Mouse (Mus musculus) embryonic facial prominence, embryonic 12.5 days (tissue): Measurements from ENCODE around the gene Ocel1. TPM values are rescaled to one million over a fixed set of nuclear protein-coding genes. Genes with fewer than 3 reads are reported as not detected.

ENCODE experiments used
- ATAC-seq: fragments of 200-750 bp; cut with Nextera tagmentation; 2 replicates; pipeline ENCODE4 v1.8.0; 2017; ENCODE audit not compliant: insufficient number of reproducible peaks, insufficient read depth, low FRiP score, low TSS enrichment
- H3K27ac ChIP-seq: fragments of 300-500 bp; sonication (generic); 2 replicates; pipeline ENCODE4 v1.5.1; 2016; ENCODE audit warnings: mild to moderate bottlenecking
- H3K27me3 ChIP-seq: fragments of 300-500 bp; sonication (generic); 2 replicates; pipeline ENCODE4 v1.6.1; 2016; ENCODE audit warnings: mild to moderate bottlenecking, moderate library complexity
- H3K36me3 ChIP-seq: fragments of 300-500 bp; sonication (generic); 2 replicates; pipeline ENCODE4 v1.6.1; 2016; ENCODE audit warnings: mild to moderate bottlenecking
- H3K4me1 ChIP-seq: fragments of 300-500 bp; sonication (generic); 2 replicates; pipeline ENCODE4 v1.6.1; 2016
- H3K4me2 ChIP-seq: fragments of 300-500 bp; sonication (generic); replicated peaks from 2 replicates; pipeline ENCODE4 v1.6.1; 2016; ENCODE audit warnings: mild to moderate bottlenecking, moderate library complexity
- H3K4me3 ChIP-seq: fragments of 300-500 bp; sonication (generic); 2 replicates; pipeline ENCODE4 v1.5.1; 2016; ENCODE audit warnings: mild to moderate bottlenecking
- H3K9ac ChIP-seq: fragments of 300-500 bp; sonication (generic); 2 replicates; pipeline ENCODE4 v1.6.1; 2016; ENCODE audit warnings: mild to moderate bottlenecking, moderate library complexity
- H3K9me3 ChIP-seq: fragments of 300-500 bp; sonication (generic); 2 replicates; pipeline ENCODE4 v1.6.1; 2016; ENCODE audit warnings: mild to moderate bottlenecking, moderate library complexity
- whole genome bisulfite sequencing: fragments of 180-500 bp; shearing (Covaris S2); methylation state at CpG from one replicate; pipeline ENCODE4 v1.1.7; 2016; 5-methylcytosine and 5-hydroxymethylcytosine counted together
- polyA plus RNA-seq: library from polyadenylated mRNA; unstranded; fragments of >200 nt; fragmentation: Nextera tagmentation; extraction: Ambion mirVana; gene quantifications from 2 replicates; pipeline ENCODE4 v1.2.1, GENCODE M21; 2016

The Ocel1 gene
- polyA plus RNA-seq, 1 experiment from 2014 or later, result 5.6 TPM

DNA sequence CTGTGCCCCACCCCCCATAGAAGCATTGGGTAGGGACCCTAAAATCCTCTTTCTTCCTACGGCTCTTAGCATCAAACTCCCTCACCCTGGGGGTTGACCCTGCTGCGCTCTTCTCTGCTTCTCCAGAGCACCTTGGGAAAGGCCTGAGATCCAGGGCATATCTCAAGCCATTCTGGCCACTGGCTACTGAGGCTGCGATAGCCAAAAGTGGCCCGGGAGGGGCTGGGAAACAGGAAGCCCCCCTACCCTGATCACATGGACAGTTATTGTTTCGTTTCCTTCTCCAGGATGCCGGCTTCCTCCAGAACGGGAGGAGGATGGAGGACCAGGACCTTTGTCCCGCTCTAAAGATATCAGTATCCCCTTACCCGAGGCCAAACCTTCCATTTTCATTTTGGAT lies 24.5 kb downstream of the Ocel1 start, which contains the start of gene Ushbp1:
TSS of gene Ushbp1 (minus strand) at position 174 of the 400 bp plus-strand sequence.
- no peak for ATAC-seq
- peak within 1 kb of the TSS; percentile 83 for H3K4me3 ChIP-seq
- no peaks in the 10 kb centered on the region for H3K9me3 ChIP-seq
- H3K9ac ChIP-seq, result no peak within 1 kb of the TSS
- H3K27ac ChIP-seq, result peak within 1 kb of the TSS; percentile 52; the same call in 1 of the 2 replicates
- H3K4me1 ChIP-seq, result peaks cover 6% of the 10 kb centered on the region
- H3K27me3 ChIP-seq, result no peaks in the 10 kb centered on the region
- WGBS, result 88% methylated on average over 9 of the region's 9 CpGs
- peak within 1 kb of the TSS; percentile 80 for H3K4me2 ChIP-seq
- H3K36me3 ChIP-seq, result peaks cover 18% of the 10 kb centered on the region

DNA sequence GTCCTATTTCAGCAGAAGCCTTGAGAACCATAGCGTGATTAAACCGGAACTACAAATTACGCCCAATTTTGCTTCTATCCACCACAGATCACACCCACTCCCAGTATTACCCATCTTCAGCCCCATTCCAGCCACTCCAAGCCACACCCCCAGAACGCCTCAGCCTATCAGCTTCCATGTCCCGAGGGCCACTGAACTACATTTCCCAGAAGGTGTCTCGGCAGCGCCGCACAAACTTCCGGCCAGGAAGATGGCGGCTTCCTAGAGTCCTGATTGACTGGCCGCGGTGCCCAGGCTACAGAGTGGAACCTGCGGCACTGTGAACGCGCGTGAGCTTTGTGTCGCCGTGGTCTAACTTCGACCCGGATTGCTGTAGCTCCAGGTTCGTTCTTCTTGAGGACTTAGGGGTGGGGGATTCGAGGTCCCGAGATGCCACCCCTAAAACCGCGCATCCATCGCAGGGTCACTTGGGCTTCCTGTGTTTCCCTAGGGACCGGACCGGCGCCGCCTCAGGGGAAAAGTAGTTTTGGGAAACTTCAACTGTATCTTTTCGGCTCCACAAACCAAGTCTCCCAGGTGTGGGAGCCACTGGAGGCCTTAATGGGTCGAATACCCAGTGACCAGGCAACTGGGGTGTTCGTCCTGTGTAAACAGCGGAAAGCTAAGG lies 25.7 kb downstream of the Ocel1 start, which contains the start of gene Babam1:
TSS of gene Babam1 (plus strand) at position 223 of the 667 bp plus-strand sequence.
- H3K4me3 ChIP-seq, result peak within 1 kb of the TSS; percentile 83
- peaks cover 6% of the 10 kb centered on the region for H3K4me1 ChIP-seq
- H3K9ac ChIP-seq, result peak within 1 kb of the TSS; percentile 67
- H3K36me3 ChIP-seq, result peaks cover 20% of the 10 kb centered on the region
- H3K9me3 ChIP-seq, result no peaks in the 10 kb centered on the region
- under 1% methylated on average over 34 of the region's 34 CpGs for WGBS
- H3K27ac ChIP-seq, result peak within 1 kb of the TSS; percentile 52; the same call in 1 of the 2 replicates
- ATAC-seq, result peak; percentile 91
- H3K4me2 ChIP-seq, result peak within 1 kb of the TSS; percentile 80
- H3K27me3 ChIP-seq, result no peaks in the 10 kb centered on the region

DNA sequence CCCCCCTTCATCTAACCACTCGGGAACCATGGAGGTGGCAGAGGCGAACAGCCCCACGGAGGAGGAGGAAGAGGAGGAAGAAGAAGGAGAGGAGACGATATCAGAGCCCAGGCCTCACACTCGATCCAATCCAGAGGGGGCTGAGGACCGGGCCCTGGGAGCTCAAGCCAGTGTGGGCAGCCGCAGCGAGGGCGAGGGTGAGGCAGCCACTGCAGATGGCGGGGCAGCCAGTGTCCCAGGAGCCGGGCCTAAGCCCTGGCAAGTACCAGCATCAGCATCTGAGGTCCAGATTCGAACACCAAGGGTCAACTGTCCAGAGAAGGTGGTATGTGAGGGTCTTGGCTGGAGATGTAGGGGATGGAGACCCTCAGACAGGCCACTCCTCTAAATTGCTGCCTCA lies 26.6 kb downstream of the Ocel1 start:
- Histone ChIP-seq H3K27ac (no peak overlapping the region), H3K9me3 (no peaks in the 10 kb centered on the region), H3K36me3 (peaks cover 20% of the 10 kb centered on the region), H3K27me3 (no peaks in the 10 kb centered on the region), H3K4me1 (peaks cover 6% of the 10 kb centered on the region), H3K4me2 (peak overlapping the region; percentile 80), H3K4me3 (peak overlapping the region; percentile 83), H3K9ac (peak overlapping the region; percentile 67; the same call in 1 of the 2 replicates)
- no peak for ATAC-seq
- 84% methylated on average over 12 of the region's 12 CpGs for WGBS

DNA sequence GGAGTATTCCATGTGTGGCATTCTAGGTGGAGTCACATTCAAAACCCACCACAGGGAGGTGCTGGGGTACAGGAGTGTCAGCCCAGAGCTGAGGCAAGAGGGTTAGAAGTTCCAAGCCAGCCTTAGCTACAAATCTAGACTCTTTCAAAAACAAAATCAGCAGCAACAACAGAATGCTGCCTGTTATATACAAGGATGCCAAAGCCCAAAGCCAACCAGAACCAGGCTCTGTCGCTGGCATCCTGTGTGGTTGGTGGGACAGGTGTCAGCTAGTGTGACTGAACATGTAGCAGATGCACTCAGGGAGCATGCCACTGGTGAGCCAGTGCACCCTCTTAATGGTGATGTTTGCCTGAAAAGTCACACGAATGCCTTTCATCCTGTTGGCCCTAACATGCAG lies 29.7 kb downstream of the Ocel1 start:
- Histone ChIP-seq H3K4me2 (no peak overlapping the region), H3K9me3 (no peaks in the 10 kb centered on the region), H3K9ac (no peak overlapping the region), H3K4me3 (no peak overlapping the region), H3K27ac (no peak overlapping the region), H3K4me1 (peaks cover 6% of the 10 kb centered on the region), H3K36me3 (peaks cover 20% of the 10 kb centered on the region), H3K27me3 (no peaks in the 10 kb centered on the region)
- 90% methylated on average over 2 of the region's 2 CpGs for WGBS
- ATAC-seq, result no peak

DNA sequence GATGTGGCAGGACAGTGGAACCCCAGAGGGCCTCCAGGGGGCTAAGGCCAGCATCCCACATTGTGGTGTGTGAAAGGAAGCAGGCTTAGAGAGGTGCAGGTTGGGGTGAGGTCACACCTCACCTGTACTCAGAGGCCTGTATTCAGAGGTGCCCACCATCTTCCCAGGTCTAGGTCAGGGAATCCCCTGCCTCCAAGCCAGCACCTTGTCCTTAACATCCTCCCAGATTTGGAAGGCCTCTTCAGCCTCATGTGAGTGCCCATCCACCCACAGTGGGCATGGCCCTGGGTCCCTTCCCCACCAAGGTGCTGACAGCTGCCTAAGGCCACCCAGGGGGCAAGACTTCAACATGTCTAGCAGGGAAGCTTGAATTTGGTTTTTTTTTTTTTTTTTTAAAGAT lies 30.4 kb downstream of the Ocel1 start:
- H3K9me3 ChIP-seq, result no peaks in the 10 kb centered on the region
- no peaks in the 10 kb centered on the region for H3K27me3 ChIP-seq

DNA sequence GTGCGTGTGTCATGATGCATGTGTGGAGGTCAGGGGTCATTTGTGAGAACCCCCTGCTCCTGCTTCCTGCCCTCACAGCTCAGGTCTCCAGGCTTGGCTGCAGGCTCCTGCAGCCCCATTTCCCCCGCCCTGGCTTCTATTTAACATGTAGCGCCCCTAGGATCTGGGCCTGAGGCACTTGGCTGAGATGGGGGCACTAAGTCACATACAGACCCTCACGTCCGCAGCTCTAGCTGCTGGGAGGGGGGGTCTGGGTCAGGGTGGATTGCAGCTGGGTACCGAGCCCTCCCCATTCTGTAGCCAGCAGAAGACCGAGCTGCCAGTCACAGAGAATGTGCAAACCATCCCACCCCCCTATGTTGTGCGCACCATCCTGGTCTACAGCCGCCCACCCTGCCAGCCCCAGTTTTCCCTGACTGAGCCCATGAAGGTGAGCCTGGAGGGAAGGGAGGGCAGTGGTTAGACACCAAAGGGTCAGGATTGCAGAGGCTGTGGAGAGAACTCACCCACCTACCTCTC lies 31.4 kb downstream of the Ocel1 start:
- Histone ChIP-seq H3K4me1 (peaks cover 18% of the 10 kb centered on the region), H3K9me3 (no peaks in the 10 kb centered on the region), H3K27ac (no peak overlapping the region), H3K36me3 (peaks cover 25% of the 10 kb centered on the region), H3K4me2 (no peak overlapping the region), H3K9ac (no peak overlapping the region), H3K4me3 (no peak overlapping the region), H3K27me3 (no peaks in the 10 kb centered on the region)
- 82% methylated on average over 9 of the region's 9 CpGs for WGBS
- no peak for ATAC-seq

More for the DNA sequence above, 30.4 kb downstream of the Ocel1 start:
- Histone ChIP-seq H3K36me3 (peaks cover 20% of the 10 kb centered on the region), H3K4me3 (no peak overlapping the region), H3K4me1 (peaks cover 10% of the 10 kb centered on the region), H3K4me2 (no peak overlapping the region), H3K9ac (no peak overlapping the region), H3K27ac (no peak overlapping the region)
- ATAC-seq, result no peak

DNA sequence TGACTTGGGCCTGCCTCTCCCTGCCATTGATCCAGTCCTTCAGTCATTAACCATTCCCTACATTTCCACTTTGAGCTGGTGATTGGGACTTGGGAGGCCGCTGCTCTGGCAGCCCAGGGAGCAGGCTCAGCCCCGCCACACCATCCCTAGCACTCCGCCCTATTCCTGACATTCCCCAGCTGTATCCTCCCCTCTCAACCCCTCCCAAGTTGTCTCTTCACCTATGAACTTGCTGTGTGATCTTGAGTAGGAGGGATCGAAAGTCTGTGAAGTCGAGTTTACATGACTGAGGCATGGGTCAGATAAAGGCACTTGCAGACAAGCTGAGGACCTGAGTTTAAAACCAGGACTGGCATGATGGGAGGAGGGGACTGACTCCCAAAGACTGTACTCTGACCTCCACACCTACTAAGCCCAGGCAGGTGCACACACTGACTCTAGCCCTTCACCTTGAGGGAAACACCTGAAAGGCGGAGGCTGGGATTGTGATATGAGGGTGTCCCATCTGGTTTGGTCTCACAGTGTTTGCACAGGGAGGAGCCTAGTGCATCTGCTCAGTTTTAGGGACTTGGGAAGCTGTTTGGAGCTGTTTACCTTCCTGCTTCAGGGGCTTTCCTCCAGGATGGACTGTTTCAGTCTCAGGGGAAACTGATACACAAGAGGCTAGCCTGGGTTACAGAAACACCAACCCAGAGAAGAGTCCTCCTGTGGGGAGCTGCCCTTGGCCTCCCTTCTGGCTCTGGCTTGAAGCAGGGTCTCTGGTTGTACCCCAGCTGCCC lies 32.2 kb downstream of the Ocel1 start:
- Histone ChIP-seq H3K4me3 (no peak overlapping the region), H3K9me3 (no peaks in the 10 kb centered on the region), H3K4me2 (no peak overlapping the region), H3K9ac (no peak overlapping the region), H3K27ac (no peak overlapping the region), H3K27me3 (no peaks in the 10 kb centered on the region), H3K36me3 (peaks cover 30% of the 10 kb centered on the region), H3K4me1 (peaks cover 15% of the 10 kb centered on the region)
- no peak for ATAC-seq
- 85% methylated on average over 6 of the region's 6 CpGs for WGBS

DNA sequence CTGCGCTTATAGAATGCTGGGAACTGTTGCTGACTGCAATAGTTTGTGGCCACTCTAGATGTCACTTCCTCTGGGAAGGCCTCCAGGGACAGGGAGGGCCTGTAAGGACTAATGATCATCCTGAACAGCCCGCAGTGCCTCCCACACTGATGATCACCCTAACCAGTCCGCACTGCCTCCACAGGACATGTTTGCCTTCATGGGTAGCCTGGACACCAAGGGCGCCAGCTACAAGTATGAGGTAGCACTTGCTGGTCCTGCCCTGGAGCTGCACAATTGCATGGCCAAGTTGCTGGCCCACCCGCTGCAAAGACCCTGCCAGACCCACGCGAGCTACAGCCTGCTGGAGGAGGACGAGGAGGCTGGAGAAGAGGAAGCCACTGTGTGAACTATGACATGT lies 32.9 kb downstream of the Ocel1 start:
- H3K9ac ChIP-seq, result no peak overlapping the region
- H3K9me3 ChIP-seq, result no peaks in the 10 kb centered on the region
- WGBS, result 90% methylated on average over 8 of the region's 8 CpGs
- no peaks in the 10 kb centered on the region for H3K27me3 ChIP-seq
- no peak overlapping the region for H3K4me2 ChIP-seq
- H3K36me3 ChIP-seq, result peaks cover 31% of the 10 kb centered on the region
- H3K27ac ChIP-seq, result 0 out of 2 replicates have a peak overlapping the region, but pooled peaks have one; percentile 36
- H3K4me1 ChIP-seq, result peaks cover 15% of the 10 kb centered on the region
- ATAC-seq, result no peak
- no peak overlapping the region for H3K4me3 ChIP-seq

DNA sequence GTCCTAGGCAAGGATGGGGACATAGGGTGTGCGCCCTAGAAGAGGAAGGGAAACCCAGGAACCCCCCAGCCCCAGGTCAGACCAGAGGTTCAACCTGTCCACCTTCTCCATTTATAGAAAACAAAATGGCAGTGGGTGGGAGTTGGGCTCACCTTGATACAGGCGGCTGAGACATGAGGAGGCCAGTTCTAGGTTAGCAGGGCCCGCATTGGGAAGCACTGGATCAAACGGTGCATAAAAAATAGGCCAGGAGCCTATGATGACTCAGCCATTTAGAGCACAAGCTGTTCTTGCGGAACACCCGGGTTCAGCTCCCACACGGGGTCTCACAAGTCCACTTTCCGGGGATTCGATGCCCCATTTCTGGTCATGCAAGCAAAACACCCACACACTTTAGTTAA lies 33.9 kb downstream of the Ocel1 start:
- no peak overlapping the region for H3K27ac ChIP-seq
- ATAC-seq, result no peak
- no peaks in the 10 kb centered on the region for H3K9me3 ChIP-seq
- H3K9ac ChIP-seq, result no peak overlapping the region
- H3K27me3 ChIP-seq, result no peaks in the 10 kb centered on the region
- H3K4me3 ChIP-seq, result no peak overlapping the region
- H3K36me3 ChIP-seq, result peaks cover 33% of the 10 kb centered on the region
- WGBS, result 87% methylated on average over 9 of the region's 9 CpGs
- peaks cover 15% of the 10 kb centered on the region for H3K4me1 ChIP-seq
- no peak overlapping the region; the same call in 1 of the 2 replicates for H3K4me2 ChIP-seq

DNA sequence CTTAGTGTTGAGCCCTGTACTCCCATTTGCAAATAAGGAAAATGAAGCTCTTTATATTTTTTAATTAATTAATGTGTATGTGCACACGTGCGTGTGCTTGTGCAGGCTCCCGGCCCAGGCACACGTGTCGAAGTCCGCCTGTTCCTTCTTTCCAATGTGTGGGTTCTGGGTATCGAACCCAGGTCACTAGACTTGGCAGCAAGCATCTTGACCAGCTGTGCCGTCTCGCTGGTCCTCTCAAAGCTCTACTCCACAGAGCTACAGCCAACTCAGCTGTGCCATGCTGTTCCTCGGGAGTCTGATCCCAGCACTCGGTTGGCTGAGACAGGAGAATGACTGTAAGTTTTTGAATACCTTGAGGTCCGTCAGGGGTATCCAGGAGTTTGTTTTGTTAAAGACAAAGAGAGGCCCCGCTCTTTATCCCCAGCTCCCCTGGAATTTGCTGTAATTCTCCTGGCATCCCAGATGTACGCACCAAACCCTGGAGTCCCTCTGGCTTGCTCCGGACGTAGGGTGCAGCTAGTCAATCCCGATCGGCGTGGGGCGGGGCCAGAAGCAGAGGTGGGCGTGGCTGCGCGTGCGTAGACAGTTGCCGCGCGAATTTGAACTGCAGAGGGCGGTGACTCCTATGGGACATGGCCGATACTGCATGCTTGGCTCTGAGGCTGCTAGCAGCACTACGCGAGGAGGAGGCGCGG lies 34.5 kb downstream of the Ocel1 start, which contains the start of gene Ankle1:
TSS of gene Ankle1 (plus strand) at position 610 of the 698 bp plus-strand sequence.
- H3K9me3 ChIP-seq, result no peaks in the 10 kb centered on the region
- H3K36me3 ChIP-seq, result peaks cover 31% of the 10 kb centered on the region
- ATAC-seq, result peak; percentile 79
- H3K4me2 ChIP-seq, result peak within 1 kb of the TSS; percentile 84
- H3K27ac ChIP-seq, result peak within 1 kb of the TSS; percentile 67
- peaks cover 15% of the 10 kb centered on the region for H3K4me1 ChIP-seq
- peak within 1 kb of the TSS; percentile 62 for H3K9ac ChIP-seq
- peak within 1 kb of the TSS; percentile 68 for H3K4me3 ChIP-seq
- no peaks in the 10 kb centered on the region for H3K27me3 ChIP-seq
- 18% methylated on average over 33 of the region's 33 CpGs for WGBS
